Mouse (Mus musculus): ENCODE results near the gene Gm20388.

GRCm38 (mm10) chr8:122720070-122720729 is 2809.6 kb downstream of the Gm20388 start:
- TF ChIP-seq CTCF (conservative IDR thresholded peaks at IDR 0.05; ENCODE audit: insufficient read depth, insufficient read length, low read depth, low read length) (no peak), POLR2A (IDR thresholded peaks at IDR 0.05; ENCODE audit: low read depth, low read length) (no peak)

All from kidney, adult 2 months (tissue).